Mouse (Mus musculus): Measurements from ENCODE around the gene Gm13278. TPM values are rescaled to one million over a fixed set of nuclear protein-coding genes. Genes with fewer than 3 reads are reported as not detected.
"Not testable (repeated sequence)": the region's sequence is repeated elsewhere in the genome, so short reads cannot be mapped to it uniquely, and the experiment has no call there.

Gm13278 gene
- polyA plus RNA-seq, 1 experiment, result not detected

- DNase-seq (ENCODE audit: low read depth), result not testable (repeated sequence)
Measured at GRCm38 (mm10) chr4:88782335-88782734, 9.0 kb upstream of the Gm13278 start.

- DNase-seq (ENCODE audit: low read depth), result not testable (repeated sequence)
Measured at GRCm38 (mm10) chr4:88785409-88785808, 5.9 kb upstream of the Gm13278 start, which contains the start of gene Gm13276. TSS of gene Gm13276 (plus strand) at chr4:88785709.

GRCm38 (mm10) chr4:88788402-88788801, 2.9 kb upstream of the Gm13278 start, which contains the start of gene Gm13277:
TSS of gene Gm13277 (plus strand) at chr4:88788632.
- peak; percentile 29; the same call in 1 of the 2 replicates for TF ChIP-seq CTCF (IDR thresholded peaks at IDR 0.05; ENCODE audit: borderline replicate concordance, extremely low read depth, insufficient read depth, insufficient read length)
- DNase-seq (ENCODE audit: low read depth), result not testable (repeated sequence)

- DNase-seq (ENCODE audit: low read depth), result not testable (repeated sequence)
Measured at GRCm38 (mm10) chr4:88793936-88794675, 2.8 kb downstream of the Gm13278 start, which contains the start of gene Gm13275. TSS of gene Gm13275 (plus strand) at chr4:88794487.

GRCm38 (mm10) chr4:88797097-88797496, 5.7 kb downstream of the Gm13278 start, which contains the start of gene Gm13279:
TSS of gene Gm13279 (plus strand) at chr4:88797397.
- DNase-seq (ENCODE audit: low read depth), result not testable (repeated sequence)

GRCm38 (mm10) chr4:88799365-88799764, 8.0 kb downstream of the Gm13278 start, which contains the start of gene Gm13285:
TSS of gene Gm13285 (plus strand) at chr4:88799665.
- not testable (repeated sequence) for DNase-seq (ENCODE audit: low read depth)

GRCm38 (mm10) chr4:88802954-88803353, 11.6 kb downstream of the Gm13278 start, which contains the start of gene Gm13287:
TSS of gene Gm13287 (plus strand) at chr4:88803254.
- not testable (repeated sequence) for DNase-seq (ENCODE audit: low read depth)

GRCm38 (mm10) chr4:88805231-88805630, 13.9 kb downstream of the Gm13278 start, which contains the start of gene Gm13288:
TSS of gene Gm13288 (plus strand) at chr4:88805531.
- not testable (repeated sequence) for DNase-seq (ENCODE audit: low read depth)

- not testable (repeated sequence) for DNase-seq (ENCODE audit: low read depth)
Measured at GRCm38 (mm10) chr4:88805761-88806160, 14.4 kb downstream of the Gm13278 start.

GRCm38 (mm10) chr4:88815928-88816327, 24.6 kb downstream of the Gm13278 start, which contains the start of gene Ifna7:
TSS of gene Ifna7 (plus strand) at chr4:88816228.
- no peak for DNase-seq (ENCODE audit: low read depth)
- TF ChIP-seq CTCF (IDR thresholded peaks at IDR 0.05; ENCODE audit: borderline replicate concordance, extremely low read depth, insufficient read depth, insufficient read length) (no peak), POLR2A (IDR thresholded peaks at IDR 0.05; ENCODE audit: borderline replicate concordance, extremely low read depth, insufficient read depth, insufficient read length, poor library complexity, severe bottlenecking) (no peak)

- TF ChIP-seq CTCF (IDR thresholded peaks at IDR 0.05; ENCODE audit: borderline replicate concordance, extremely low read depth, insufficient read depth, insufficient read length) (no peak), POLR2A (IDR thresholded peaks at IDR 0.05; ENCODE audit: borderline replicate concordance, extremely low read depth, insufficient read depth, insufficient read length, poor library complexity, severe bottlenecking) (no peak)
- DNase-seq (ENCODE audit: low read depth), result no peak
Measured at GRCm38 (mm10) chr4:88819659-88820058, 28.3 kb downstream of the Gm13278 start, which contains the start of gene Ifna11. TSS of gene Ifna11 (plus strand) at chr4:88819959.

GRCm38 (mm10) chr4:88822995-88823394, 31.6 kb downstream of the Gm13278 start:
- TF ChIP-seq CTCF (IDR thresholded peaks at IDR 0.05; ENCODE audit: borderline replicate concordance, extremely low read depth, insufficient read depth, insufficient read length), result peak; percentile 47; the same call in 1 of the 2 replicates
- no peak for TF ChIP-seq POLR2A (IDR thresholded peaks at IDR 0.05; ENCODE audit: borderline replicate concordance, extremely low read depth, insufficient read depth, insufficient read length, poor library complexity, severe bottlenecking)
- peak; percentile 21 for DNase-seq (ENCODE audit: low read depth)

GRCm38 (mm10) chr4:88827116-88827515, 35.8 kb downstream of the Gm13278 start, which contains the start of gene Ifna6:
TSS of gene Ifna6 (plus strand) at chr4:88827416.
- DNase-seq (ENCODE audit: low read depth), result not testable (repeated sequence)

GRCm38 (mm10) chr4:88830523-88830922, 39.2 kb downstream of the Gm13278 start:
- TF ChIP-seq CTCF (IDR thresholded peaks at IDR 0.05; ENCODE audit: borderline replicate concordance, extremely low read depth, insufficient read depth, insufficient read length) (peak; percentile 41; the same call in 1 of the 2 replicates), POLR2A (IDR thresholded peaks at IDR 0.05; ENCODE audit: borderline replicate concordance, extremely low read depth, insufficient read depth, insufficient read length, poor library complexity, severe bottlenecking) (no peak)
- peak; percentile 38 for DNase-seq (ENCODE audit: low read depth)

GRCm38 (mm10) chr4:88835225-88835624, 43.9 kb downstream of the Gm13278 start, which contains the start of gene Ifna5:
TSS of gene Ifna5 (plus strand) at chr4:88835525.
- not testable (repeated sequence) for DNase-seq (ENCODE audit: low read depth)
